33 mouse cellular contexts compared by ENCODE assay signal in the genomic region with DNA sequence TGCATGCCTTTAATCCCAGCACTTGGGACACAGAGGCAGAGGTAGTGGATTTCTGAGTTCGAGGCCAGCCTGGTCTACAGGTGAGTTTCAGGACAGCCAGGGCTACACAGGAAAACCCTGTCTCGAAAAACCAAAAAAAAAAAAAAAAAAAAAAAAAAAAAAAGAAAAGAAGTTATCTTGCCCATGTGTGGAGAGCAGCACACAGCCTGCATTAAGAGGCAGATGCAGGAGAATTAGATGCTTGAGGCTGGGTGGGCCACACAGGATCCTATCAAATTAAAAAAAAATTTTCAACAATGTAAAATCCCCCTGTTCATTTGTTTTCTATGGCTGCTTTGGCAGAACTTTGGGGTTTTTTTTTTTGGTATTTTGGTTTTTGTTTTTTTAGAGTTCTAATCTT.
"Had no signal": no experiment of that assay in that cellular context is flagged by ENCODE, and none has a peak within 500 bp of the region (broad histone marks: within the 10 kb centered on the region; RNA-seq: fewer than 3 reads in every experiment).

No protein-coding gene starts in this region.

- H3K4me3 ChIP-seq: heart, embryonic 13.5 days; heart, embryonic 15.5 days; hindbrain, embryonic 10.5 days; hindbrain, embryonic 12.5 days; hindbrain, embryonic 13.5 days; hindbrain, embryonic 15.5 days; intestine, embryonic 15.5 days; kidney, embryonic 15.5 days; layer of hippocampus, adult 2 months; left cerebral cortex, adult 2 months had no signal

- H3K4me1 ChIP-seq: hindbrain, embryonic 10.5 days; hindbrain, embryonic 15.5 days; intestine, embryonic 15.5 days had no signal

- H3K36me3 ChIP-seq: hindbrain, embryonic 15.5 days had no signal

- H3K27me3 ChIP-seq: heart, embryonic 13.5 days; heart, embryonic 15.5 days; hindbrain, embryonic 12.5 days; hindbrain, embryonic 13.5 days; hindbrain, embryonic 15.5 days; intestine, embryonic 15.5 days; kidney, embryonic 15.5 days had no signal

- H3K4me2 ChIP-seq: heart, embryonic 13.5 days; heart, embryonic 15.5 days; hindbrain, embryonic 12.5 days; hindbrain, embryonic 13.5 days; hindbrain, embryonic 14.5 days; hindbrain, embryonic 15.5 days; intestine, embryonic 15.5 days; kidney, embryonic 15.5 days had no signal

- ATAC-seq: hindbrain, embryonic 16.5 days; hindbrain, postnatal 0 days; inflammation-experienced regulatory T-cells, adult 6 months; intestine, embryonic 15.5 days; intestine, embryonic 16.5 days; intestine, postnatal 0 days had no signal

- H3K9me3 ChIP-seq: heart, embryonic 13.5 days; heart, embryonic 15.5 days; hindbrain, embryonic 10.5 days; hindbrain, embryonic 12.5 days; hindbrain, embryonic 13.5 days; hindbrain, embryonic 15.5 days; intestine, embryonic 15.5 days; kidney, embryonic 15.5 days had no signal

- H3K9ac ChIP-seq: heart, embryonic 13.5 days; heart, embryonic 15.5 days; hindbrain, embryonic 12.5 days; hindbrain, embryonic 13.5 days; hindbrain, embryonic 14.5 days; hindbrain, embryonic 15.5 days; intestine, embryonic 15.5 days; kidney, embryonic 15.5 days had no signal

- DNase-seq: heart, postnatal 10 days; heart, postnatal 14 days; heart, postnatal 36 days; heart, postnatal 4 days; kidney, adult 11 months; kidney, adult 18-20 months; kidney, adult 2 months; kidney, adult 8-10 months; kidney, adult 9 months; kidney, postnatal 10 days; kidney, postnatal 14 days; kidney, postnatal 25 days; kidney, postnatal 36 days; kidney, postnatal 4 days; layer of hippocampus, adult 9-11 months; layer of hippocampus, postnatal 36 days had no signal

- H3K27ac ChIP-seq: heart, embryonic 13.5 days; heart, embryonic 15.5 days; hindbrain, embryonic 10.5 days; hindbrain, embryonic 12.5 days; hindbrain, embryonic 13.5 days; hindbrain, embryonic 14.5 days; hindbrain, embryonic 15.5 days; hindbrain, postnatal 0 days; intestine, embryonic 15.5 days; kidney, embryonic 15.5 days; kidney, postnatal 0 days had no signal
